Mouse (Mus musculus) layer of hippocampus, adult 18-20 months (tissue): ENCODE measurements at regions not wholly inside any gene's neighbourhood (a gene's known extent, or its start where the extent isn't known, plus 50 kb on each side); places are given as distances from the start of the nearest gene placed in this dataset.

ENCODE experiments used
- DNase-seq, 2 experiments: peaks; one replicate each; pipeline ENCODE4 v3.0.0; 2022; ENCODE audit warnings: low spot score in 2 of 2

DNA sequence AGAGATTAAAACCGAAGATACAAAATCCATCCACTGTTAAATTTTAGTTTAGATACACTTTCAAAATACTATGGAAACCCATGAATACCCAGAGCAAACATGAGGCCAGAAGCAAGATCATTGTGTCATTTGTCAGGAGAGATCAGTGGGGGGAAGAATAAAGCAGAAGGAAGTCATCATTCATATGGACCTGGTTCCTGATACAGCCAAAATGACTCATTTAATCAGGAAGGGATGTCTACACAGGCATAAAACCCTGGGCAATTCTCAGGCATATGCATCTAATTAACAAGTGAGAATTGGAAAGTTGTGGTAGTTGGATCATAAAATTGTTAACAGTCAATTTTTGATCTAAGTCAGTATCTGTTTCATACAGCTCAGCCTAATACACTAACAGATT, 379.2 kb upstream of the Cited2 start:
- no peak for DNase-seq

DNA sequence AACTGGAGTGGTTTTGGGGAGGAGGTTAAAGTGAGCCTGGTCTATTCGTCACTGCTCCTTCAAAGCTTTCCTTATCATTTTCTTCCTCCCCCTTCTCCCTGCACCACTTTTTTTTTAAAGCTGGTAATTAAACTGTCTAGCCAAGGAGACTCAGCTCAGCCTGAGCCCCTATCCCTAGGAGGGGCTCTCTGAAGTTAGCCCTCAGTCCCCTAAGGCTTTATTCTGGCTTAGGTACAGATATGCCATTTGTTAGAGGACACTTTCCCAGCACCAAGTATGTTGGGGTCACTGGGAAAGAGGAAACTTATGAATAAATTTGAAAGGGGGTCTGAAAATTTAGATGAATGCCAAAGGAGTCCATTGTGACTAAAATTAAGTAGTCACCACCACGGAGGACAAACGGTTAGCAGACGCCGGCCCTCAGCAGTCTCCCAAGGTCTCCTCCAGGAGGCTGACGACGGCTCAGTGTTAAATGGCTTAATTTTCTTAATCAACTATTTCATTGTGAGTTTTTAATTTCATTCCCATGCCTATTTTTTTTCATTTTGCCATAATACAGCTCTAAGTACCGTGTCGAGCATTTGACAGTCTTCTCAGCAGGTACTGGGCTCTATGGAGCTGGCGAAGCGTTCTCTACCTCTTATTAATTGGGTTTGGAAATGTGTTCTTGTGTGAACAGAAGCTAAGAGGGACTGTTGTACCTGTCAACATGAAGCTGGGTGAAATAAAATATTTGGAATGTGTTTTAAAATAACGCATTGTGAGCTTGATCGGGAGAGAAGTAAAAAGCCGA, 370.6 kb upstream of the Cited2 start:
- no peak for DNase-seq

DNA sequence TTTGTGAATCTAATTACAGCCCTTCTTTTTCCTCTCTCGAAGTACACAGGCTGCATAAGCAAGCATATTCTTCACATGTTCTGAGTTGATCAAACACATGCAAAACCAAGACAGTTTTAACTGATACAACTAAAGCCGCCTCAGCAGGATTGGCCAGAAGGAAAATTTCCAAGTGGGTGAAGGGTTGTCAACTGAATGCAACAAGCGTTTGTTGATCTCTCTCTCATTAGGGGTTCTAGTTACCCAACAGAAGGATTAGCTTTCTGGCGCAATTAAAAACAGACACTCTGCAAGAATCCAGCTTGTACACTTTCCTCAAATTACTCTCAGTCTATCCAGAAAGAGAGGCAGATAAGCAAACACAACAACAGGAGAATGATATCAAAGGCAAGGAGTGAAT, 367.5 kb upstream of the Cited2 start:
- no peak for DNase-seq

DNA sequence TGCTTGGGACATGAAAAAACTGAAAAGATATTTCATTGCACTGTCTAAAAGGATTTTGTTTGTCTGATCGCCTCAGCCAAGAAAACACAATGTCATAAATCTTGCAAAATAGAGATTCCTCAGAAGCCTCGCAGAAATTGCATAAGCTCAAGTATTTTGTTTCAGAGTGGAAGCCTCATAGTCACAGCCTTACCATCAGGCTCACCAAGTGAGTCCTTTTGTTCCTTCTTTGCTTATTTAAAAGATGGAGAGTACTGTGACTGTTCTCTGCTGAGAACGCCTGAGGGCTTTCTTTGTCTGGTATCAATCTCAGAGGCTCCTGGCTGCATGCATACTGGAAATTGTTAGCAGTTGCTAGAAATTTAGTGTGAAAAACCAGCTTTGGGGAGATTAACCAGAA, 367.0 kb upstream of the Cited2 start:
- DNase-seq, result no peak

DNA sequence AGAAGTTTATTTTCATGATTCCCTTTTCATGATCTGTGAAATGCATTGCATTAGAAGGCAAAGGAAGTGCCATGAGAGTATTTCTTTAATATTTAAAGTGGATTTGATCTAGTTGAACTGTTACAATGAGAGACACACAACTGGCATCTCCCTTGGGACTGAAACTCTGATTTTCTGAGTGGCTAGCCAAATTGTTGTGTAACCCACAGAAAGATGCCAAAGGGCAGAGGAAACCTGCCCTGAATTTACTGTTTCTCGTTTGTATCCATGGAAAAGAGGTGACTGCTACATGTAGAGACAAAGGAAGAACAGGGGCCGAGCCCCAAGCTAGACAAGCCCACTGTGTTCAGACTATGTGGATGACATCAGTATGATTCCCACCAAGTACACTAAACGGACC, 360.4 kb upstream of the Cited2 start:
- DNase-seq, result no peak

DNA sequence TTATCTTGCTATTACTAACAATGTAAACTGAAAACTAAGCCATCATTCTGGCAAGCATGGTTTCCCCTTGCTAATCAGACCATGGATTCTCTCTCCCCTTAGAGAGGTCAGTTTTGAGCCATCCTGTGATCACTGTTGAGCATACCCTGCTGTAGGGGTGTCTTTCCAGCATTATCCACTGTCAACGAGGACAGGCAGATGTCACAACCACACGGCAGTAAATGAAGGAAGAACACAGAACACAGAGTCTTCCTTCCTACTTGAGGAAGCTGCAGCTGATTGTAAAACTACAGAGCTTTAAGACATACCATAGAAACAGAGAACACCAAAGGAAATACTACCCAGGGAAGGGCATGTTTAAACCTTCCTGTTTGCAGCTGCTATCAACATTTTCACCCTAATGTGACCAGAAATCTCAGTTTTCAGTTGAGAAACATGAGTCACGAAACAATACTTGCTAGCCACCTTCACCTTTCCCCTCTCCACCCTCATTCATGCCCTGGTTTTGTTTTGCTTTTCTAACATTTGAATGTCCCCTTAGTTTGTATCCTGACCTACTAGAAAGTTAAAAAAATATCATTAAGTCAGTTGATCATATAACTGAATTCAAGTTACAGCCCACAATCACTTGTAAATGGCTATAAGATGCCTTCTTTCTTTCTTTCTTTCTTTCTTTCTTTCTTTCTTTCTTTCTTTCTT, 356.8 kb upstream of the Cited2 start:
- no peak for DNase-seq

DNA sequence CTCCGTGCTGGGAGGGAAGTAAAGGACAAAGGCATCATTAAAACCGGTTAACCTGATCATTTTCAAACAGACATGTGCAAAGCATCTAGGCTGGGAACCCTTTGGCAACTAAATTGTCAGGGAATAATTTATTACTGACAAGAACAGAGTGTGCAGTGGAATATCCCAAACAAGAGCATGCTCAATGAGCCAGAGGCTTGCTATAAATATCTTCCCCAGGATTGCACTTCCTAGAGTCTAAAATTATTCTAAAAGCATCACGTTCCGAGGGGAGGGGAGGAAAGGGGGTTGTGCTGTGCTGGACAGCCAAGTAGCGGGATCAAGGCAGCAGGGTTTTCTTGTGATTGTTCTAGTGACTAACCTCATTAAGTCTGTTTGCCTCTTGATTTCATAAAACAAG, 356.0 kb upstream of the Cited2 start:
- peak; percentile 7 to 30 for DNase-seq

DNA sequence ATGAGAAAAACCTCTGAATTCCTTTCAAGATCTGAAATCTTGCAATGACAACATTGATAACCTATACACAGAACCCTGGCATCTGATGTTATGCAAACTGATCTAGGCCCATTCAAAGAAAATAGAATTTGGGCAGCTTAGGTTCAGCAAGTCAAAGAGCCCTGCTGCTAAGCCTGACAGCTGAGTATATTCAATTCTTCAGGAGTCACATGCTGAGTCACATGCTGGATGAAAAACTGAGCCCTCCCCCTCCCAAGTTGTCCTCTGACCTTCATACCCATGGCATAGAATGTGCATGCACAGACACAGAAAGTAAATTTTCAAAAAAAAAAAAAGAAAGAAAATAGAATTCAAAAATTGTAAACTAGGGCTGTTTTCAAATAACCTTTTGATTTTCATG, 355.6 kb upstream of the Cited2 start:
- no peak for DNase-seq

DNA sequence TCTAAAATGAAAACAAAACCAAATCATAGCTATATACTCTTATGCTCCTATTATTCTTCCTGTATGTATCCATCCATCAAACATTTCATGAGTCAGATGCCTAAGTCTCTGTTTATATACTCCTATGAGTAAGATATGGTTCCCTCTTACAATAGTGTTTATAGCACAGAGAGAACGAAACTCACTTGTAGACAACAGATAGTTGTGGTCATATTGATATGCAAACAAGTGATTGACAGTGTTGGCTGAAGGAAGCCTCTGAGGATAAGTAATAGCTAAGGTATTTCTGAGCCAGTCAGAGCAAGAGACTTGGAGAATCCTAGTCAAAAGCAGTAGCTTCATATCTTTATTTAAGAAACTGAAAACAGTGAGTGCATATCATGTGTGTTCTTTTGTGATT, 354.4 kb upstream of the Cited2 start:
- no peak for DNase-seq

DNA sequence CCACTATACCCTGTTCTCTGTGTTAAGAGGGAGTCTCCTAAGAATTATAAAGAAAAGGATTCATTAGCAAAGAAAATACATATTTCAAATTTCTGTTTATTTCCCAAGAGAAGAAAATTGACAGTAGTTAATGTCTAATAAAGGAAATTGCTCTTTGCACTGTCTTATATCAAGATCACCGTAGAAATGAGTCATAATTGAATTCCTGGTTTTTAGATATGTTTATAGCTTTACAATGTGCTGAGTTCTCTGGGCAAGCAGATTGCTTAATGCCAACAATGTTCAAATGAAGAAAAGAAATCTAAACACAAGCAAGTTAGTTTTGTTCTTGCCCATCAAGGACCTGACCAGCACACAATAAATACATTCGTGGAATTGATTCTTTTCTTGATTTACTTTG, 350.1 kb upstream of the Cited2 start:
- DNase-seq, result no peak

DNA sequence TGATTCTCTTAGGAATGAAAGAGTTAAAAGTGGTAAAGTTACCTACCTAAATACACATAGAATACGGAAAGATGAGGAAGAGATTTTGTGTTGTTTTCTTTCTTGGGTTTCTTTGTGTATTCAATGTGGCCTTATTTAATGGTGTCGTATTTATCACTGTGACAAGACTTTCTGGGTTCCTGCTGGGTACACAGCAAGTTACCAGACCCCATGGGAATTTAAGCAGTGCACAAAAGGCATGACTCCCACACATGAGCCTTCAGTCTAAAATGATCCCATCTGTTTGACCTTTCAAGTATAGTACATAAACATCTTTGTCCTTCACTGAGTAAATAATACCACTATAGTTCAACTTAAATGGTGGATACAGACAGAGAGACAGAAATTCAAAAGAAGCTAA, 349.0 kb upstream of the Cited2 start:
- DNase-seq, result no peak

DNA sequence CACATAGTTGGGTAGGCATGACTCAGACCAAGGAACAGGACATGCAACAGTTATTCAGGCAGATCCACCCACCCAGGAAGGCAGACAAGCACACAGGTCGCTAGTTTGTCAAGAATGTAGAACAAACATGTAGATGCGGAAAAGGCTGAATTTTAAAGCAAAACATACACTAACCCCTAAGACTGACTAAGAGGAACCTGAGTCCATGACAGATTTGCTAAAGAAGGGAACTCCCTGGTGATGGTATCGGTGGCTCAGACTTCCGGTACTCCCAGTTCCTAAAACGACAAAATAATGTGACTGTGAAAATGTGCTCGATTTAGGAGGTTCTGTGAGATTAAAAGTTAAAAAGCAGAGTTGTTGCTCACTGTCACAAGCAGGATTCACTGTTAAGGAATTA, 340.0 kb upstream of the Cited2 start:
- no peak for DNase-seq

DNA sequence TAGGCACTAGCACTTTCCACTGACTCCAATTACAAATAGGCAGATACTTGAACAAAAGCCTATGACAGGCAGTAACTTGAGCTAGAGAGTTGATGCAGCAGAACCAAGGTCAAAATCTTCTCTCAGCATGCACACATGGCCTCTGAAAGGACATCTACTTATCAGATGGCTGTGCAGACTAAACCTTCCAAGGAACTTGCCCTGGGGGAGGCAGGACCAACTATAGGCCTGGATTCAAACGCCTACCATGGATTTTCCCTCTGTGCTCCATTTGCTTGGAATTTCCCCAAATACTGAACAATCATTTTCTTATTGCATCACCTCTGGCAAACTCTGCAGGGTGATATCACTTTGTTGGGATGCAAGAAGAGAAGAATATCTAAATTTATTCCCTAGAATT, 337.8 kb upstream of the Cited2 start:
- peak in 1 of 2 experiments; percentile 15 for DNase-seq

DNA sequence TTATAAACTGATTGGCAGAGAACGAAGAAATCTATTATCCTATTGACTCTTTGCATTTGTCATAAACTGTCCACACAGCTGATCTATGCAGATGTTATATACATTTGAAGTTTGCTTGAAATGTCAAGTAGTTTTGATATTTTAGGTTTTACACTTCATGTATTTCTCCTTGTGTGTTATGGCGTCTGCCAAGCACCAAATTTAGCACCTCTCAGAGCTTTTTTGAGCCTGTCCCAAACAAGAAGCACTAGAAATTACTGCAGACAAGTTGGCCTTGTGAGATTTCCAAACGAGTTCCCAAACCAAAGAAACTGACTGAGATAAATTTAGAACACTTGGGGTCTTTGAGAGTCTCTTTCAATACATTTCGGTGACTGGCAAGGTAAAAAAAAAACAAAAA, 335.7 kb upstream of the Cited2 start:
- no peak for DNase-seq

DNA sequence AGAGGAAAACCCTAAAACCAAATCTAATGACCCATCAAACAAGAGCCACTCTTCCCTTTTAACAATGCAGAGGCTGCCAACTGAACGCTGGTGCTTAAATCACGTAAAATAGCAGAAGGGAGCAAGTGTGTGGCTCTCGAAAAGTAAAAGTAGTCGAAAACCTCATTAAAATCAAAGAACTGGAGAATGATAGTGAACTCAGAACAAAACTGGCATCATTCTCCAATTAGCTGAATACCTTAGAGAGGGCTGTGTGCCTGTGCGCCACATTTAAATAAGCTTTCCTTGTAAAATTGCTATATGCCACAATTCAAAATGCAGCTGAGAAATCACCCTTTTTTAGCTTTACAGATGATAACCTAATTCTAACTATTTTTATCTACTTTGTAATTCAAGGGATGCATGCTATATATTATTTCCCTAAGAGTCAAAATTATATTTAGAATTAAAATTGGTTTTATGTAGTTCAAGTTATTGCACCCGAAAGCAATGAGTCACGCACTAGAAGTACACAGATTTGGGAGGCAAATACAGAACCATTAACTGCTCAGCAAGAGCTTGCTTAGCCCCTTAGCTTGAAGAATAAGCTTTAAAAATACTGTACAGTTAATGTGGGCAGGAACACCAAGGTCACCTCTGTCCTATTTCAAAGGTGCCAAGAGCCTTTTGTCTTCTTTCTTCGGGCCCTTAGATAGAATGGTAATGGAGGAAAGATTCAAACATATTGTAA, 327.4 kb upstream of the Cited2 start:
- DNase-seq, result no peak

DNA sequence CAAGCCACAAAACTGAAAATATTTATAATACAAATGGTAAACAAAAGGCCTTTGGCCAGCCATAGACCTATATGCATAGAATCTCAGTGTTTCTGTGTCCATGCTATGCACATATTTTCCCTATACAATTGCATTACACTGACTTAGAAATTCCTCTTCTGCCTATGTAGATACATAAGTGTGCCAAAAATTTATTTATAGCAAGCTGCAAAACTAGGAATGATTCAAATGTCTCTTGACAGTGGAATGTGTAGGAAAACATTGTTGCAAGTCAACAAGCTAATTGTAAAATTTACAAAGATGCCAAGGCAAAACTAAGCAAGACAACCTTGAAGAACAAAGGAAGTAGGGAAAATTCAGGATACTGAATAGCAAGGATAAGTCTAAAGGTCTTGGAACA, 319.1 kb upstream of the Cited2 start:
- DNase-seq, result no peak

DNA sequence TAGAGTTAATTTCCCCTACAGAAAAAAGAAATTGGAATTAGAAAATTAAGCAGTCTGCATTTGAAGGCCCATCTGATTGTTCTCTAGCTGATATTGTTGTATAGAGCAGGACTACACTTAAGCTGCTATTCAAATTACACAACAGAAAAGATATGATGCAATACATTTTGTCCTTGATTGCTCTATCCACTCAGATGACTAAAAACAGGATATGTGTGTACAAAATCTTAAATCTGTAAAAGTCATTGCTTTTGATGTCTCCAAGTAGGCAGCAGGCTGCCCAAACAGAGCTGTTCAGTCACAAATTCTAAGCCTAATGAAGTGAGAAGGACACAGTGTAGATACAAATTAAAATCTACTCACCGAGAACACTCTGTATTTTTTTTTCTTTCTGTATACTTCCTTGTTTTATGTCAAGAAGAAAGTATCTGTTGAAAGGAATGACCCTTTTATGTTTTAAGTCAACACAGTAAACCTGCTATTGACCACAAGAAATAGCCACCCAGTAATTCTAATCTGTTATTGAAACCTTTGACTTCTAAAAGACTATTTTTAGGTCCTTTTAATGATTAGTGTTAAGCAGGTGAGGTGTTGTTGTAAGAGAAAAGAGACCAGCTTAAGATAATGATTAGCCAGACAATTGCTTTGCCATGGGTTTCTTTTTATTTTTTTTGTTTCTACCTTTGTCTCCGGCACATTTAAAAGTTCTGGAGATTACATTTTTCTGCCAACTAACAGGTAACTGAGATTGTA, 315.0 kb upstream of the Cited2 start:
- DNase-seq, result no peak

DNA sequence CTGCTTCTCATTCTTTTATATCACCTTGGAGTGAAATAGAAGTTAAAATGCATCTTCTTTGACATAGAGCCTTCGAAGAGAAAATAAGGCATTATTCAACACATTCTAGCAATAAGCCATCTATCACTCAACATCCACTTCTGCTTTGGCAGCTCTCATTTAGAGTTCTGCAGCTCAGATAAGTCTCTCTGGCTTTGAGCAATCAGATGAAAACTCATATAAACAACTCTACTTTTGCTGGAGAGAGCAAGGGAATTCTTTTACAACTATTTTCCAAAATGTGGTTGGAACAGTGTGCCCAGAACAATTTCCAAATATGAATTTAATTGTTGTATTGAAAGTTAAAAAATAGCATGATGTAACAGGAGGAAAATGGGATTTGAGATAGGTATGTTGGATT, 314.2 kb upstream of the Cited2 start:
- no peak for DNase-seq

DNA sequence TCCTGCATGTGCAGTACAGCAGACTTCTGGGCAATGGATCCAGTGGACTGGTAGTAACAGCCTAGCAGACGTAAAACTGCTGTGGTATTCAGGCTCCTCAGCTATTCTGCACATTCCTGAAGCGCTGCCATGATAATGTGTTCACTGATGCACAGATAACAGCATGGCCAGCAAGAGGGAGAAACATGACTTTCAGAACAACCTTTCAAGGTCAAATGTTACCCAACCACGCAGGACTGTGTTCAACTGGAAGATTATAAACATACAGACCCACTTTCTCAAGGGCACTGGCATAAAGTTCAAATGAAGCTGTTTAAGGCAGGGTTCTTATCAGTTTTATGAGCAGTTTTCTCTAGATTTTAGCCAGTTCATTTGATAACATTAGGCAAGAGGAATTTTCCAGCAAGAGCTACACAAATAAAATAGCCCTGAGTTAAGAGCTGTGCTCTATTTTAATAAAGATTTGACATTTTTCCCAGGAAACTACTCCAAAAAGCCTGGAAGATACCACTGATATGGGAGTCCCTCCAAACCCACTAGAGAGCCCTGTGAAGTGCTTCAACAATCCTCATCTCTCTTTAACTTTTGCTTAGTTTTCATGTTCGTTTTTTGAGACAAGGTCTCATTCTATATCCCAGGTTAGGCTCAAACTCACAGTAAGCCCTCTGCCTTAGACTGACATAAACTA, 311.6 kb upstream of the Cited2 start:
- DNase-seq, result no peak

DNA sequence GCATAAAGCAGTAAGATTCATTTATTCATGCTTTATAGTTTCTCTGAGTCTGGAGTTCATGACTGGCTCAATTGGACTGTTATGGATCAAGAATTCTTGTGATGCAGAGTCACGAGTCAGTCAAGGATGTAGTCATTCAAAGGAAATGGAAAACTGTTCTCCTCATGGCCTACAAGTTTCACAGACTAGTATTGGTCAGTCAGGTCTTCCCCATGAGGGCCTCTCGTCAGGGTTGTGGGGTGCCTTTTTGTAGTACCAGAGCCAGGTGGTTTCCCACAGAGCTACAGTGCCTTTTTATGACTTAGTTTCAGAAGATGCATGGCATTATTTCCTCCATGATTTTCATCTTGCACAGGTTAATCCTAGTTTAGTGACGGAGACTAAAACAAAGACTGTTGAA, 307.9 kb upstream of the Cited2 start:
- DNase-seq, result no peak

DNA sequence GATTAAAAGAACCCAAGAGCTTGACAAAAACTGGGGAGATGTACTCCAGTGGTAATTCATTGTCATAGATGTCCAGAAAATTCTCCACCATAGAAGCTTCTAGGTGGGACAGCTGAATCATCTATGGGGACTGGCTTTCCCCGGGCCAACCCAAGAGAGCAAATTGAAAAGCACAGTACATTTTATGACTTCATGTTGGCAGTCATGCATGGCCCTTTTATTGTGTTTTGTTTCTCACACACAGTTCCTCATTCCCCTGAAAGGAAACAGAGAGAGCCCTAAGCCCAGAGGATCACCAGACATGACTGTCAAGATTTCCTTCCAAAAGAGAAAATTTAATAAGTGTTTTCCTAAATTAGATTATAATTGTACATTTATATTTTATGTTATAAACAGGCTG, 306.9 kb upstream of the Cited2 start:
- DNase-seq, result no peak
